Mouse (Mus musculus) limb, embryonic 11.5 days (tissue): ENCODE results near the gene Bpifb4. TPM values are rescaled to one million over a fixed set of nuclear protein-coding genes. Genes with fewer than 3 reads are reported as not detected.

Experiments used
- ATAC-seq: fragments of 200-750 bp; cut with Nextera tagmentation; 2 replicates; pipeline ENCODE4 v1.8.0; 2017; ENCODE audit warnings: low read depth; ENCODE audit not compliant: insufficient number of reproducible peaks, low FRiP score, low TSS enrichment
- DNase-seq: peaks from one replicate; pipeline ENCODE4 v3.0.0-alpha.2; 2015; ENCODE audit warnings: low spot score
- H3K27ac ChIP-seq: fragments of 300-500 bp; sonication (generic); replicated peaks from 2 replicates; pipeline ENCODE4 v1.5.1; 2014; ENCODE audit warnings: low read depth, mild to moderate bottlenecking, low read length
- H3K27me3 ChIP-seq: fragments of 300-500 bp; sonication (generic); 2 replicates; pipeline ENCODE4 v1.6.1; 2014; ENCODE audit warnings: mild to moderate bottlenecking, low read length, mixed read lengths; ENCODE audit not compliant: control insufficient read depth, insufficient read depth
- H3K36me3 ChIP-seq: fragments of 300-500 bp; sonication (generic); 2 replicates; pipeline ENCODE4 v1.6.1; 2014; ENCODE audit warnings: mild to moderate bottlenecking, low read length, moderate library complexity, mixed read lengths; ENCODE audit not compliant: control insufficient read depth, insufficient read depth
- H3K4me1 ChIP-seq: fragments of 300-500 bp; sonication (generic); 2 replicates; pipeline ENCODE4 v1.6.1; 2014; ENCODE audit warnings: low read length, mixed read lengths; ENCODE audit not compliant: control insufficient read depth, insufficient read depth
- H3K4me2 ChIP-seq: fragments of 300-500 bp; sonication (generic); 2 replicates; pipeline ENCODE4 v1.6.1; 2014; ENCODE audit warnings: low read depth, mild to moderate bottlenecking, moderate library complexity; ENCODE audit not compliant: severe bottlenecking
- H3K4me3 ChIP-seq: fragments of 300-500 bp; sonication (generic); 2 replicates; pipeline ENCODE4 v1.5.1; 2014; ENCODE audit warnings: low read depth, low read length
- H3K9ac ChIP-seq: fragments of 300-500 bp; sonication (generic); 2 replicates; pipeline ENCODE4 v1.6.1; 2014; ENCODE audit warnings: mild to moderate bottlenecking, low read length
- H3K9me3 ChIP-seq: fragments of 300-500 bp; sonication (generic); 2 replicates; pipeline ENCODE4 v1.6.1; 2016; ENCODE audit warnings: low read length; ENCODE audit not compliant: control insufficient read depth
- WGBS: fragments of 180-500 bp; shearing (Covaris S2); extraction: QIAGEN DNeasy Blood & Tissue Kit; methylation state at CpG from one replicate; pipeline ENCODE4 v1.1.7; 2014; 5-methylcytosine and 5-hydroxymethylcytosine counted together
- polyA plus RNA-seq: library from polyadenylated mRNA; unstranded; fragments of >200 nt; fragmentation: Nextera tagmentation; extraction: Ambion mirVana; gene quantifications from 2 replicates; pipeline ENCODE4 v1.2.1, GENCODE M21; 2014

Gene Bpifb4
- polyA plus RNA-seq, 1 experiment from 2014 or later: not detected

- H3K27ac ChIP-seq: no peak overlapping the region
- no peaks in the 10 kb centered on the region for H3K9me3 ChIP-seq
- H3K4me2 ChIP-seq: no peak overlapping the region
- no peak for DNase-seq
- no peak for ATAC-seq
- no peaks in the 10 kb centered on the region for H3K36me3 ChIP-seq
- no peaks in the 10 kb centered on the region for H3K4me1 ChIP-seq
- no peak overlapping the region for H3K9ac ChIP-seq
- H3K4me3 ChIP-seq: no peak overlapping the region
- 92% methylated on average over 1 of the region's 1 CpGs for WGBS
- no peaks in the 10 kb centered on the region for H3K27me3 ChIP-seq
Observed at GRCm38 (mm10) chr2:154007381-154007780, 69.4 kb downstream of the Bpifb4 start.

- WGBS: 79% methylated on average over 3 of the region's 3 CpGs
- Histone ChIP-seq H3K9ac (no peak within 1 kb of the TSS), H3K4me1 (no peaks in the 10 kb centered on the region), H3K4me2 (no peak within 1 kb of the TSS), H3K27ac (no peak within 1 kb of the TSS), H3K4me3 (no peak within 1 kb of the TSS), H3K27me3 (no peaks in the 10 kb centered on the region), H3K9me3 (no peaks in the 10 kb centered on the region), H3K36me3 (no peaks in the 10 kb centered on the region)
- ATAC-seq (no peak), DNase-seq (no peak)
Observed at GRCm38 (mm10) chr2:154007965-154008364, 70.0 kb downstream of the Bpifb4 start, which contains the start of gene Bpifa2. Gene Bpifa2 (plus strand): TSS chr2:154008265.

Other genes with a start within 250 kb of the Bpifb4 start
- gene Dnmt3c, start 241.6 kb upstream of the Bpifb4 start, polyA plus RNA-seq: not detected in 2 replicates
- 249 and 266 TPM in 2 replicates for gene Mapre1, start 196.9 kb upstream of the Bpifb4 start, polyA plus RNA-seq
- gene Efcab8, start 158.3 kb upstream of the Bpifb4 start, polyA plus RNA-seq: not detected in 2 replicates
- gene Sun5, start 67.1 kb upstream of the Bpifb4 start, polyA plus RNA-seq: not detected in 2 replicates
- 0.11 TPM in 1 of 2 replicates, not detected in the other for gene Bpifb2, start 63.2 kb upstream of the Bpifb4 start, polyA plus RNA-seq
- not detected in 2 replicates for gene Bpifb6, start 37.8 kb upstream of the Bpifb4 start, polyA plus RNA-seq
- not detected in 2 replicates for gene Bpifb3, start 20.0 kb upstream of the Bpifb4 start, polyA plus RNA-seq
- not detected in 2 replicates for gene Bpifa6, start 36.7 kb downstream of the Bpifb4 start, polyA plus RNA-seq
- not detected in 2 replicates for gene Bpifa2, start 70.1 kb downstream of the Bpifb4 start, polyA plus RNA-seq
- not detected in 2 replicates for gene Bpifa3, start 192.1 kb downstream of the Bpifb4 start, polyA plus RNA-seq
- gene Bpifa1, start 204.7 kb downstream of the Bpifb4 start, polyA plus RNA-seq: not detected in 2 replicates
- not detected in 2 replicates for gene Bpifa5, start 224.4 kb downstream of the Bpifb4 start, polyA plus RNA-seq